Mouse (Mus musculus) stomach, embryonic 14.5 days (tissue): Measurements from ENCODE around the gene Hyal3. TPM values are rescaled to one million over a fixed set of nuclear protein-coding genes. Genes with fewer than 3 reads are reported as not detected.
A peak's percentile ranks its signal among the peaks of the same experiment; 100 is the strongest.

Source experiments
- ATAC-seq: fragments of 200-750 bp; cut with Nextera tagmentation; 2 replicates; pipeline ENCODE4 v1.8.0; 2017; ENCODE audit warnings: low read depth, moderate TSS enrichment; ENCODE audit not compliant: insufficient number of reproducible peaks, insufficient read depth, low FRiP score
- H3K27ac ChIP-seq: fragments of 300-500 bp; sonication (generic); 2 replicates; pipeline ENCODE4 v1.5.1; 2014; ENCODE audit warnings: mild to moderate bottlenecking, low read length, moderate library complexity, mixed read lengths
- H3K27me3 ChIP-seq: fragments of 300-500 bp; sonication (generic); 2 replicates; pipeline ENCODE4 v1.6.1; 2014; ENCODE audit warnings: low read length, control low read depth, mixed read lengths; ENCODE audit not compliant: control insufficient read depth, insufficient read depth
- H3K36me3 ChIP-seq: fragments of 300-500 bp; sonication (generic); 2 replicates; pipeline ENCODE4 v1.6.1; 2014; ENCODE audit warnings: mild to moderate bottlenecking, control low read depth, low read length, moderate library complexity, mixed read lengths; ENCODE audit not compliant: control insufficient read depth, insufficient read depth
- H3K4me1 ChIP-seq: fragments of 300-500 bp; sonication (generic); 2 replicates; pipeline ENCODE4 v1.6.1; 2014; ENCODE audit warnings: low read length, control low read depth, mixed read lengths; ENCODE audit not compliant: control insufficient read depth, insufficient read depth
- H3K4me2 ChIP-seq: fragments of 300-500 bp; sonication (generic); replicated peaks from 2 replicates; pipeline ENCODE4 v1.6.1; 2014; ENCODE audit warnings: low read depth, low read length, control low read depth
- H3K4me3 ChIP-seq: fragments of 300-500 bp; sonication (generic); 2 replicates; pipeline ENCODE4 v1.5.1; 2014; ENCODE audit warnings: low read depth, low read length, control low read depth
- H3K9ac ChIP-seq: fragments of 300-500 bp; sonication (generic); replicated peaks from 2 replicates; pipeline ENCODE4 v1.6.1; 2014; ENCODE audit warnings: low read depth, mild to moderate bottlenecking, control low read depth, low read length, moderate library complexity, mixed read lengths
- H3K9me3 ChIP-seq: fragments of 300-500 bp; sonication (generic); 2 replicates; pipeline ENCODE4 v1.6.1; 2016; ENCODE audit warnings: low read depth, low read length, control low read depth; ENCODE audit not compliant: control insufficient read depth
- WGBS: fragments of 180-500 bp; shearing (Covaris S2); extraction: QIAGEN DNeasy Blood & Tissue Kit; methylation state at CpG from one replicate; pipeline ENCODE4 v1.1.7; 2014; 5-methylcytosine and 5-hydroxymethylcytosine counted together
- polyA plus RNA-seq: library from polyadenylated mRNA; unstranded; fragments of >200 nt; fragmentation: Nextera tagmentation; extraction: Ambion mirVana; gene quantifications from 2 replicates; pipeline ENCODE4 v1.2.1, GENCODE M21; 2014

Hyal3 gene
- polyA plus RNA-seq, 1 experiment from 2014 or later = 1.4 TPM

- H3K9me3 ChIP-seq = no peaks in the 10 kb centered on the region
- no peaks in the 10 kb centered on the region for H3K27me3 ChIP-seq
- H3K36me3 ChIP-seq = peaks cover 31% of the 10 kb centered on the region
- H3K9ac ChIP-seq = peak overlapping the region; percentile 36; the same call in 1 of the 2 replicates
- 39% methylated on average over 15 of the region's 15 CpGs for WGBS
- H3K4me2 ChIP-seq = peak overlapping the region; percentile 32
- H3K27ac ChIP-seq = peak overlapping the region; percentile 79
- H3K4me3 ChIP-seq = no peak overlapping the region
- peaks cover 65% of the 10 kb centered on the region for H3K4me1 ChIP-seq
- ATAC-seq = 0 out of 2 replicates have a peak, but pooled peaks have one; percentile 2
These were observed 45.7 kb downstream of the Hyal3 start for GRCm38 (mm10) chr9:107626158-107626843.

- peaks cover 31% of the 10 kb centered on the region for H3K36me3 ChIP-seq
- no peaks in the 10 kb centered on the region for H3K9me3 ChIP-seq
- H3K9ac ChIP-seq = peak overlapping the region; percentile 36; the same call in 1 of the 2 replicates
- H3K27ac ChIP-seq = peak overlapping the region; percentile 79
- H3K4me1 ChIP-seq = peaks cover 70% of the 10 kb centered on the region
- ATAC-seq = peak; percentile 51; the same call in 1 of the 2 replicates
- 0% methylated on average over 2 of the region's 2 CpGs for whole genome bisulfite sequencing
- peak overlapping the region; percentile 32 for H3K4me2 ChIP-seq
- no peaks in the 10 kb centered on the region for H3K27me3 ChIP-seq
- no peak overlapping the region for H3K4me3 ChIP-seq
These were observed 46.2 kb downstream of the Hyal3 start for GRCm38 (mm10) chr9:107626844-107627277.

GRCm38 (mm10) chr9:107627387-107628255, 47.0 kb downstream of the Hyal3 start:
- no peak overlapping the region; the same call in 1 of the 2 replicates for H3K9ac ChIP-seq
- H3K27ac ChIP-seq = peak overlapping the region; percentile 79
- peaks cover 26% of the 10 kb centered on the region for H3K36me3 ChIP-seq
- WGBS = 42% methylated on average over 20 of the region's 20 CpGs
- no peaks in the 10 kb centered on the region for H3K9me3 ChIP-seq
- peaks cover 77% of the 10 kb centered on the region for H3K4me1 ChIP-seq
- no peak overlapping the region for H3K4me3 ChIP-seq
- no peak for ATAC-seq
- H3K4me2 ChIP-seq = peak overlapping the region; percentile 32; the same call in 1 of the 2 replicates
- H3K27me3 ChIP-seq = no peaks in the 10 kb centered on the region

- peak overlapping the region; percentile 79; the same call in 1 of the 2 replicates for H3K27ac ChIP-seq
- no peak overlapping the region for H3K4me3 ChIP-seq
- 51% methylated on average over 14 of the region's 15 CpGs for WGBS
- no peaks in the 10 kb centered on the region for H3K9me3 ChIP-seq
- peak overlapping the region; percentile 14 for H3K4me2 ChIP-seq
- H3K27me3 ChIP-seq = no peaks in the 10 kb centered on the region
- no peak overlapping the region for H3K9ac ChIP-seq
- ATAC-seq = no peak
- peaks cover 82% of the 10 kb centered on the region for H3K4me1 ChIP-seq
- H3K36me3 ChIP-seq = peaks cover 18% of the 10 kb centered on the region
These were observed 48.2 kb downstream of the Hyal3 start for GRCm38 (mm10) chr9:107628721-107629410.

GRCm38 (mm10) chr9:107629411-107629730, 48.8 kb downstream of the Hyal3 start:
- no peak for ATAC-seq
- H3K9me3 ChIP-seq = no peaks in the 10 kb centered on the region
- H3K36me3 ChIP-seq = peaks cover 13% of the 10 kb centered on the region
- H3K9ac ChIP-seq = no peak overlapping the region
- 28% methylated on average over 4 of the region's 4 CpGs for WGBS
- no peak overlapping the region for H3K4me3 ChIP-seq
- peaks cover 77% of the 10 kb centered on the region for H3K4me1 ChIP-seq
- H3K27ac ChIP-seq = peak overlapping the region; percentile 76; the same call in 1 of the 2 replicates
- H3K4me2 ChIP-seq = 0 out of 2 replicates have a peak overlapping the region, but pooled peaks have one; percentile 3
- no peaks in the 10 kb centered on the region for H3K27me3 ChIP-seq

GRCm38 (mm10) chr9:107629901-107630425, 49.3 kb downstream of the Hyal3 start:
- Histone ChIP-seq H3K4me1 (peaks cover 71% of the 10 kb centered on the region), H3K27me3 (no peaks in the 10 kb centered on the region), H3K4me2 (peak overlapping the region; percentile 24), H3K4me3 (no peak overlapping the region), H3K9ac (no peak overlapping the region), H3K27ac (peak overlapping the region; percentile 83), H3K9me3 (no peaks in the 10 kb centered on the region), H3K36me3 (peaks cover 9% of the 10 kb centered on the region; the same call in 1 of the 2 replicates)
- 14% methylated on average over 14 of the region's 14 CpGs for WGBS
- ATAC-seq = no peak

GRCm38 (mm10) chr9:107630576-107630975, 50.0 kb downstream of the Hyal3 start:
- no peak for ATAC-seq
- peaks cover 68% of the 10 kb centered on the region for H3K4me1 ChIP-seq
- no peaks in the 10 kb centered on the region for H3K27me3 ChIP-seq
- peak overlapping the region; percentile 83 for H3K27ac ChIP-seq
- no peak overlapping the region for H3K4me3 ChIP-seq
- H3K9me3 ChIP-seq = no peaks in the 10 kb centered on the region
- 0 out of 2 replicates have a peak overlapping the region, but pooled peaks have one; percentile 3 for H3K9ac ChIP-seq
- H3K36me3 ChIP-seq = peaks cover 4% of the 10 kb centered on the region; the same call in 1 of the 2 replicates
- peak overlapping the region; percentile 24 for H3K4me2 ChIP-seq
- WGBS = 11% methylated on average over 4 of the region's 4 CpGs
